Mouse (Mus musculus): ENCODE results near the gene Doc2b. TPM values are rescaled to one million over a fixed set of nuclear protein-coding genes. Genes with fewer than 3 reads are reported as not detected.
A peak's percentile ranks its signal among the peaks of the same experiment; 100 is the strongest.

The Doc2b gene
- total and polyA plus RNA-seq, 3 experiments = not detected

DNA sequence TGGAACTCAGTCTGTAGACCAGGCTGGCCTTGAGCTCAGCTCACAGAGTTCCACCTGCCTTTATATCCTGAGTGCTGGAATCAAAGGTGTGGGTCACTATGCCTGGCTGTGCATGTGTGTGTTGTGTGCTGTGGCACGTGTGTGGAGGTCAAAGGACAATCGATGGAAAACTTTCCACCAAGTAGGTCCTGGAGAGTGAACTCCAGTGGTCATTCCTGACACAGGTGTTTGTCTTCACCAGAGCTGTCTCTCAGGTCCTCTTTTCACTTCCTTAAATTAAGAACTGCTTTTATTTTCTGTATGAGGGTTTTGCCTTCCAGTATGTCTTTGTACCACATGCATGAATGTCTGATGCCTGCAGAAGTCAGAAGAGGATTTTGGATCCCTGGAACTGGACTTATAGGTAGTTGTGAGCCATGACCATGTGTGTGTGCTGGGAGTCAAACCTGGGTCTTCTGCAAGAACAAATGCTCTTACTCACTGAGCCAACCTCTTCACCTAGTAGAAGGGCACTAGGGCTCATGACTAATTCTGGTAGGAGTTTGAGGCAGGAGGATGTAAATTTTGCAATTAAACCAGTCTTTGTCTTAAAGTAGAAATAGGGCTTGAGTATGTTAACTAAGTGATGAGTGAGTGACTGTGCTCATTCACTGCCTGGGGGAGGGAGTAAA is 57.9 kb downstream of the Doc2b start:
- TF ChIP-seq USF2 (conservative IDR thresholded peaks at IDR 0.05; ENCODE audit: low read depth, low read length) = no peak
- TF ChIP-seq TCF12 (IDR thresholded peaks at IDR 0.05; ENCODE audit: low read depth, low read length) = peak; percentile 97
- TF ChIP-seq ETS1 (conservative IDR thresholded peaks at IDR 0.05; ENCODE audit: low read depth, low read length) = peak; percentile 92
- no peak for TF ChIP-seq E2F4 (IDR thresholded peaks at IDR 0.05; ENCODE audit: insufficient replicate concordance, low read depth, low read length)
- TF ChIP-seq NRF1 (IDR thresholded peaks at IDR 0.05; ENCODE audit: low read depth, low read length) = 0 out of 2 replicates have a peak, but pooled peaks have one; percentile 34
- peak; percentile 43; the same call in 1 of the 2 replicates for TF ChIP-seq MAZ (IDR thresholded peaks at IDR 0.05; ENCODE audit: low read depth, low read length)
- TF ChIP-seq ZMIZ1 (IDR thresholded peaks at IDR 0.05; ENCODE audit: low read depth, low read length) = peak; percentile 58; the same call in 1 of the 2 replicates
- TF ChIP-seq POLR2A (IDR thresholded peaks at IDR 0.05; ENCODE audit: low read depth, low read length) = no peak
- TF ChIP-seq USF1 (IDR thresholded peaks at IDR 0.05; ENCODE audit: low read depth, low read length) = peak; percentile 36; the same call in 1 of the 2 replicates
- no peak for TF ChIP-seq CTCF (conservative IDR thresholded peaks at IDR 0.05 in 1 of 2, IDR thresholded peaks at IDR 0.05 in 1 of 2; ENCODE audit: low read depth in 2 of 2, low read length in 2 of 2)
- peak; percentile 93 for TF ChIP-seq MYC (IDR thresholded peaks at IDR 0.05; ENCODE audit: low read depth, low read length)
- no peak; the same call in 1 of the 2 replicates for TF ChIP-seq UBTF (IDR thresholded peaks at IDR 0.05; ENCODE audit: low read depth, low read length)
- no peak for TF ChIP-seq ZC3H11A (IDR thresholded peaks at IDR 0.05; ENCODE audit: low read depth, low read length)
- TF ChIP-seq ELF1 (IDR thresholded peaks at IDR 0.05; ENCODE audit: low read depth, low read length) = peak; percentile 58; the same call in 1 of the 2 replicates
- TF ChIP-seq EP300 (IDR thresholded peaks at IDR 0.05; ENCODE audit: low read length) = peak; percentile 100
- no peak for TF ChIP-seq GABPA (IDR thresholded peaks at IDR 0.05; ENCODE audit: insufficient replicate concordance, low read depth, low read length)
- peak; percentile 99 for TF ChIP-seq RCOR1 (conservative IDR thresholded peaks at IDR 0.05; ENCODE audit: low read depth, low read length)
- TF ChIP-seq MAX (IDR thresholded peaks at IDR 0.05; ENCODE audit: low read length) = peak; percentile 97
- peak; percentile 100 for TF ChIP-seq BHLHE40 (IDR thresholded peaks at IDR 0.05; ENCODE audit: low read depth, low read length)
- peak; percentile 91 for TF ChIP-seq MEF2A (IDR thresholded peaks at IDR 0.05; ENCODE audit: borderline replicate concordance, low read depth, low read length)
- TF ChIP-seq MXI1 (IDR thresholded peaks at IDR 0.05; ENCODE audit: low read depth, low read length) = peak; percentile 98
- TF ChIP-seq HCFC1 (IDR thresholded peaks at IDR 0.05; ENCODE audit: low read depth, low read length) = 0 out of 2 replicates have a peak, but pooled peaks have one; percentile 18
- peak; percentile 99 for TF ChIP-seq IRF4 (IDR thresholded peaks at IDR 0.05; ENCODE audit: low read depth, low read length)
- no peak for TF ChIP-seq SMC3 (IDR thresholded peaks at IDR 0.05; ENCODE audit: low read depth, low read length)
- peak; percentile 51; the same call in 1 of the 2 replicates for TF ChIP-seq ZNF384 (IDR thresholded peaks at IDR 0.05; ENCODE audit: low read depth, low read length)
- no peak for TF ChIP-seq KAT2A (IDR thresholded peaks at IDR 0.05; ENCODE audit: insufficient replicate concordance, low read length)
- TF ChIP-seq ZKSCAN1 (IDR thresholded peaks at IDR 0.05; ENCODE audit: borderline replicate concordance, low read depth, low read length) = no peak
- no peak; the same call in 1 of the 2 replicates for TF ChIP-seq RAD21 (IDR thresholded peaks at IDR 0.05; ENCODE audit: low read depth, low read length)
- no peak for TF ChIP-seq TBP (conservative IDR thresholded peaks at IDR 0.05; ENCODE audit: low read depth, low read length)
- TF ChIP-seq CHD2 (IDR thresholded peaks at IDR 0.05; ENCODE audit: low read length) = peak; percentile 92
- TF ChIP-seq POLR2AphosphoS2 (IDR thresholded peaks at IDR 0.05; ENCODE audit: low read depth, low read length) = 0 out of 2 replicates have a peak, but pooled peaks have one; percentile 37
- peak; percentile 40; the same call in 1 of the 2 replicates for TF ChIP-seq JUN (IDR thresholded peaks at IDR 0.05; ENCODE audit: insufficient read depth, low read depth, low read length)
- TF ChIP-seq PAX5 (IDR thresholded peaks at IDR 0.05; ENCODE audit: low read length) = no peak
- TF ChIP-seq SIN3A (IDR thresholded peaks at IDR 0.05; ENCODE audit: low read length) = peak; percentile 99
- TF ChIP-seq MAFK (IDR thresholded peaks at IDR 0.05; ENCODE audit: insufficient replicate concordance, low read length) = peak; percentile 72
- peak; percentile 38; the same call in 1 of the 2 replicates for TF ChIP-seq NELFE (IDR thresholded peaks at IDR 0.05; ENCODE audit: low read depth, low read length)
- peak; percentile 71; the same call in 1 of the 2 replicates for TF ChIP-seq CHD1 (IDR thresholded peaks at IDR 0.05; ENCODE audit: low read depth, low read length)
- peak; percentile 69; the same call in 1 of the 2 replicates for TF ChIP-seq JUND (conservative IDR thresholded peaks at IDR 0.05; ENCODE audit: low read depth, low read length)
- H3K4me2 ChIP-seq (ENCODE audit: insufficient read depth, low read depth, poor library complexity, severe bottlenecking) = peak overlapping the region; percentile 57
- peaks cover 21 to 54% of the 10 kb centered on the region in 2 experiments for H3K36me3 ChIP-seq (replicated peaks in 1 of 2; ENCODE audit: control insufficient read depth in 1 of 2, insufficient read depth in 1 of 2, low read length in 1 of 2)
- DNase-seq (ENCODE audit: extremely low read depth) = peak; percentile 84
- peaks cover 19 to 75% of the 10 kb centered on the region in 2 experiments for H3K4me1 ChIP-seq (ENCODE audit: control insufficient read depth in 1 of 2, insufficient read depth in 2 of 2)
- no peaks in the 10 kb centered on the region for H3K27me3 ChIP-seq (replicated peaks)
- H3K9me3 ChIP-seq (replicated peaks; ENCODE audit: low read length) = no peaks in the 10 kb centered on the region
- H3K79me2 ChIP-seq (replicated peaks; ENCODE audit: control insufficient read depth, extremely low read depth, insufficient read depth, poor library complexity, severe bottlenecking) = peaks cover 96% of the 10 kb centered on the region
- in situ Hi-C loops (cut with MboI; ENCODE audit: low pct_ligation_motif_present, low pct_unique_long_range_greater_than_20kb, low sequenced_read_pairs) = no loop called here
- peak overlapping the region in 1 of 3 experiments; percentile 2 for H3K4me3 ChIP-seq (replicated peaks in 1 of 3; ENCODE audit: low read depth in 2 of 3, low read length in 2 of 3, poor library complexity in 1 of 3)
- dilution Hi-C loops (cut with MboI; ENCODE audit: extremely low pct_ligation_motif_present, extremely low pct_unique_long_range_greater_than_20kb, low sequenced_read_pairs) = no loop called here
- peak overlapping the region; percentile 34; the same call in 1 of the 2 replicates for H3K9ac ChIP-seq (ENCODE audit: insufficient read depth, low read depth)
- H3K27ac ChIP-seq (ENCODE audit: insufficient read depth, low read depth) = peak overlapping the region; percentile 94
